Mouse (Mus musculus): ENCODE measurements around the gene Ms4a15. TPM values are rescaled to one million over a fixed set of nuclear protein-coding genes. Genes with fewer than 3 reads are reported as not detected.
A peak's percentile ranks its signal among the peaks of the same experiment; 100 is the strongest.

Ms4a15 gene
- total RNA-seq, 2 experiments from 2014 or later, result not detected

DNA sequence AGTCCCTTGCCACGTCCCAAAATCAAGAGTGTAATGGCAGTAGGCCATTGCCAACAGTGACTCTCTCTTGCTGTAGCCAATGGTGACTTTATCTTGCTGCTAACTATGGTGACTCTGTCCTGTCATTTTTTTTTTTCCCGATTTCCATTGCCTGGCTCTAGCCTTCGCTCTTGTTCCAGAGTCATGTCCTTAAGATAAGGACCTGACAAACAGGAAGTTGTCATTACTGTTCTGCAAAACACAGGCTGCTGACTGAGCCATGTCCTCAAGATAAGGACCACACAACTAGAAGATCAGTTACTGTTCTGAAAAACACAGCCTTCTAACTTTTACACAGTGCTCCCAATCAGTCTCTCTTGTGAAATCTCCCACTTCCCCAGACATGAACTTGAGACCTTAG is 22.6 kb downstream of the Ms4a15 start:
- intact Hi-C loops (cut with DNase I; ENCODE audit: low total_unique reads), result no loop called here
- DNase-seq, result no peak

GRCm38 (mm10) chr19:10968578-10968977 is 24.5 kb downstream of the Ms4a15 start:
- intact Hi-C loops (cut with DNase I; ENCODE audit: low total_unique reads), result loop anchor here (5.0 kb wide), 2 partner anchors 291 to 306 kb away; partner anchors contain the start of gene Pga5
- DNase-seq, result no peak

DNA sequence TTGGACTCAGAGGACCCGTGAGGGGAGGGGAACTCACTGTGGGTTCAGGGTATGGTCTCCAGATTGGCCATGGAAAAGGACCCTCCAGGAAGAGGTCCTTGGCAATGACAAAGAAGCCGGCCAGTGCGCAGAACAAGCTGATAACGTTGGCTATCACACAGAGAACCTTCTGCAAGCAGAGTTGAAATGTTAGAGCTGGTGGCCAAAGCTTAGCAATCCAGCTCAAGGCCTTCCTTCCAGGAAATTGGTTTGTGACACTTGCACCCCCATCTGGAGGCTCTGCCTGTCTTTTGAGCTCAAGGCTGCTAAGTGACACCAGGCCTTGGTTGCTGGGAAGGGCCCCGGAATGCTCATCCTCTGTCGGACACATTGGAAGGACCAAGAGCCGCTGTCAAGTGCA is 27.3 kb downstream of the Ms4a15 start:
- no peak for DNase-seq
- intact Hi-C loops (cut with DNase I; ENCODE audit: low total_unique reads), result loop anchor here (5.0 kb wide), 2 partner anchors 288 to 303 kb away; partner anchors contain the start of gene Pga5

- DNase-seq, result no peak
- intact Hi-C loops (cut with DNase I; ENCODE audit: low total_unique reads), result loop anchor here (5.0 kb wide), 1 partner anchor 248 kb away; no protein-coding TSS in a partner anchor
These were observed 33.1 kb downstream of the Ms4a15 start for GRCm38 (mm10) chr19:10959978-10960346.

GRCm38 (mm10) chr19:10959085-10959977 is 33.7 kb downstream of the Ms4a15 start:
- intact Hi-C loops (cut with DNase I; ENCODE audit: low total_unique reads), result no loop called here
- DNase-seq, result peak; percentile 32

GRCm38 (mm10) chr19:10952021-10952939 is 40.8 kb downstream of the Ms4a15 start:
- intact Hi-C loops (cut with DNase I; ENCODE audit: low total_unique reads), result no loop called here

DNA sequence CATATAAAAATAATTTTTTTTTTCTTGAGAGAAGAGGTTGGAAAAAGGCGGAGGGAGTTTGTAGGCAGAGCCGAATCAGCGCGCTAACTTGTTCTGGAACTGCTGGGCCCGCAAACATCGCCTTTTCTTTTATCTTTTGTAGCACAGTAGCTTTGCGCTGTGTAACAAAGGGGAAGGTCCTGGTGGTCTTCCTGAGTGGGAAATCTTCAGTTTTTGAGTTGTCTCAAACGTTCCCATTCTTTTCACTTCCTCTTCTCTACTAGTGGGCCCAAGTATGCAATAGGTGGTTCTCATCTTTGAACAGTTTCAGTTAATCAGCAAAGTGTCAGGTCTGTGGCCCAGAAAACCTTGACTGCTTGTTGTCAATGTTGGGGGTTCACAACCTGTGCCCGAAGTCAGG is 43.5 kb downstream of the Ms4a15 start:
- no peak for DNase-seq
- intact Hi-C loops (cut with DNase I; ENCODE audit: low total_unique reads), result no loop called here

More at GRCm38 (mm10) chr19:10952021-10952939, 40.8 kb downstream of the Ms4a15 start:
- DNase-seq, result peak; percentile 72

DNA sequence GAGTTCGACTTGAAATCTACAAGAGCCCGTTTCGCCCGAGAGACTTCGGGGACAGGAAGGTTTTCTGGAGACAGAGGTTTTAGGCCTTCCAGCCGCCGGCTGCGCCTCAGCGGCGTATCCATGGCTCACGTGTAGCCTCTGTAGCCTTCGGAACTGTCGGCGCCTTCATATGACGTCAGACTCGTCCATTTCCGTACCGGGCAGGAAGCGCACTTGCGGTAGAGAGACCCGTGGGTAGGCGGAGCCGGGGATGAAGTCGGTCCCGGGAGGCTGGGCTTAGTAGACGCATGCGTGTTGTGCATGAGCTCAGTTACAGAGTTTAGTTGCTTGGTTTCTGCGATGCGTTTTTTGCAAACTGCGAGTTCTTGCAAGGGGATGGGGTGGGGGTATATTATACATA is 43.9 kb downstream of the Ms4a15 start, which contains the start of gene Ccdc86:
Gene Ccdc86, minus strand, starts transcription at position 155 of the 400 bp plus-strand sequence.
- peak; percentile 98 for DNase-seq

DNA sequence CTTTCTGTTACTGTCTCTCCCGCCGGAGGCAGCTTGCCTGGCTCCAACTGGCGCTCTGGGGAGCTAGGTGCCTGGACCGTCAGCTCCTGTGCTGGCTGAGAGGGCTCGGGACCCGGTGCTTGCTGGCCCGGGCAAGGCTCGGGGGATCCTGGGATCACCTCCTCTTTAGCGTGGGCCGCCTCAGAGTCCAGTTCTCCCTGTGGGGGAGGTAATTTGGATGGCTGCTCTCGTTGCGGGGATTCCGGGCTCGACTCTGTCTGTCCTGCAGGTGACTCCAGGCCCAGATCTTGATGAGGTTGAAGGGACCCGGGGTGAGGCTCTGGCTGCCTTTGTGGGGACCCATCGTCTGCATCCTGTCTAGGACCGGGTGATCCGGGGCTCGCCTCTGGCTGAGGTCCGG is 44.6 kb downstream of the Ms4a15 start:
- intact Hi-C loops (cut with DNase I; ENCODE audit: low total_unique reads), result no loop called here
- DNase-seq, result no peak

More for the DNA sequence above, 43.9 kb downstream of the Ms4a15 start, which contains the start of gene Ccdc86:
- intact Hi-C loops (cut with DNase I; ENCODE audit: low total_unique reads), result no loop called here

- intact Hi-C loops (cut with DNase I; ENCODE audit: low total_unique reads), result no loop called here
- no peak for DNase-seq
These were observed 45.8 kb downstream of the Ms4a15 start for GRCm38 (mm10) chr19:10947219-10947618.

- intact Hi-C loops (cut with DNase I; ENCODE audit: low total_unique reads), result no loop called here
- DNase-seq, result no peak
These were observed 46.5 kb downstream of the Ms4a15 start for GRCm38 (mm10) chr19:10946506-10946905.

DNA sequence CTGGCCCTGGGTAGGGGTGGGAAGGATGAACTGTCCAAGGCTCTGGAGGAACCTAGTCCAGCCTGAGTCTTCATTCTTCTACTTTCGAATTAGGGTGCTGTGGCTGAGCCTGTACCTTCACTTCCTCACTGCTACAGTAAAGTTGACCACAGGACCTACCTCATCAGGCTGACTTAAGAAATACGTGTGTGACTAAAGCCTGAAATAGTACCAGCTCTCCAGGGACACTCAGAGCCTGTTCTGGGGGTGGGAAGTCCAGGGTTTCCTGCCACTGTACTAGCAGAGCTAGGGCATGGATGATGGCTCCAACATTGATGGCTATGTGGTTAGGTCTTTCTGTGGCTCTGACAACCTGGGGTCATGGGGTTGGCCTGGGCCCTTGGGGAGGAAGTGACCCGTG is 49.1 kb downstream of the Ms4a15 start:
- no peak for DNase-seq
- intact Hi-C loops (cut with DNase I; ENCODE audit: low total_unique reads), result no loop called here

GRCm38 (mm10) chr19:10940801-10941457 is 52.1 kb downstream of the Ms4a15 start:
- intact Hi-C loops (cut with DNase I; ENCODE audit: low total_unique reads), result no loop called here
- no peak for DNase-seq

DNA sequence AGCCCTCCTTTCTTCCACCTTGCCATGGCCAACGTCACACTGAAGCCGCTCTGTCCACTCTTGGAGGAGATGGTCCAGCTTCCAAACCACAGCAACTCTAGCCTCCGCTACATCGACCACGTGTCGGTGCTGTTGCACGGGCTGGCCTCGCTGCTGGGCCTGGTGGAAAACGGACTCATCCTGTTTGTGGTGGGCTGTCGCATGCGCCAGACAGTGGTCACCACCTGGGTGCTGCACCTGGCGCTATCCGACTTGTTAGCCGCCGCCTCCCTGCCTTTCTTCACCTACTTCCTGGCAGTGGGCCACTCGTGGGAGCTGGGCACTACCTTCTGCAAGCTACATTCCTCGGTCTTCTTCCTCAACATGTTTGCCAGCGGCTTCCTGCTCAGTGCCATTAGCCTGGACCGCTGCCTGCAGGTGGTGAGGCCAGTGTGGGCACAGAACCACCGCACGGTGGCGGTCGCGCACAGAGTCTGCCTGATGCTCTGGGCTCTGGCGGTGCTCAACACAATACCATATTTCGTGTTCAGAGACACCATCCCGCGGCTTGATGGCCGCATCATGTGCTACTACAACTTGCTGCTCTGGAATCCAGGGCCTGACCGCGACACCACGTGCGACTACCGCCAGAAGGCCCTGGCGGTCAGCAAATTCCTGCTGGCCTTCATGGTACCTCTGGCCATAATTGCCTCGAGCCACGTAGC is 52.8 kb downstream of the Ms4a15 start:
- intact Hi-C loops (cut with DNase I; ENCODE audit: low total_unique reads), result no loop called here
- DNase-seq, result peak; percentile 58

- no peak for DNase-seq
- intact Hi-C loops (cut with DNase I; ENCODE audit: low total_unique reads), result no loop called here
These were observed 54.3 kb downstream of the Ms4a15 start for GRCm38 (mm10) chr19:10938771-10939170.

DNA sequence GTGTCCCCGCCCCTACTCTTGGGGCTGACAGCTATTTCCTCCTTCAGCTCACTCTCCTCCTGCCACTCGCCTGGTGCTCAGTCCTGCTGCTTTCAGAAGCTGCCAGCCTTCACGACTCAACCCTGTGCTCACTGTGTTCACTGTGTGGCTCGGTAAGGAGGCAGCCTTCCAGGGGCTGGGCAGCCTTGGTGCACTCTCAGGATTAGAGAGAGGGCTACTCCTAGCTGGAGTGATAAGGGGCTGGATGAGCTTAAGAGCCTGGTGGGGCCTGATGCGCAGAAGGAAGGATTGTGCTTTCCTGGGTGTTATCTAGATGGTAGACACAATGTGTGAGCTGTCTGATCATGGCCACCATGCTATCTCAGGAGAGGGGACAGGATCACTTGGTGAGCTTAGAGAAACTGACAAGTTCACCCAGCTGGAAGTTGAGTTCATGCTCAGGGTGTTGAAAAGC is 55.9 kb downstream of the Ms4a15 start, which contains the start of gene Ptgdr2:
Gene Ptgdr2, plus strand, starts transcription at position 51 of the 454 bp plus-strand sequence.
- intact Hi-C loops (cut with DNase I; ENCODE audit: low total_unique reads), result no loop called here
- DNase-seq, result no peak

GRCm38 (mm10) chr19:10936077-10936476 is 57.0 kb downstream of the Ms4a15 start:
- intact Hi-C loops (cut with DNase I; ENCODE audit: low total_unique reads), result no loop called here
- no peak for DNase-seq

DNA sequence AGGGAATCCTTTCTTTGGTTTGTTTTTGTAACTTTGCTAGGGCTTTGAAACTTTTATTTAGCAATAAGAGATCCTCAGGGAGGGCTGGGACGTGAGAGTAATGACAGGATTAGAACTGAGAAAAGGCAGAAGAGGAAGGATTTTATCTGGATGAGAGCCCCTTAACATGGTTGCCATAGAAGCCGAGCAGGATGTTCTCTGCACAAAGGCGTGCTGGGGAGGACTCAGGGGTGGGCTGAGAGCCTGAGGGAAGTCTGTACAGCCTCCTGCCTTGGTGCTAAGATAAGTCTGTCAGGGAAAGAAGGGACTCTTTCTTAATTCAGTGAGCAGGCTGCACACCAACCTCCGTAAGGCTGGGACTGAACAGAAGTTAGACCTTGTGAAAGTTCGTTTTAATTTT is 58.0 kb downstream of the Ms4a15 start:
- intact Hi-C loops (cut with DNase I; ENCODE audit: low total_unique reads), result no loop called here

DNA sequence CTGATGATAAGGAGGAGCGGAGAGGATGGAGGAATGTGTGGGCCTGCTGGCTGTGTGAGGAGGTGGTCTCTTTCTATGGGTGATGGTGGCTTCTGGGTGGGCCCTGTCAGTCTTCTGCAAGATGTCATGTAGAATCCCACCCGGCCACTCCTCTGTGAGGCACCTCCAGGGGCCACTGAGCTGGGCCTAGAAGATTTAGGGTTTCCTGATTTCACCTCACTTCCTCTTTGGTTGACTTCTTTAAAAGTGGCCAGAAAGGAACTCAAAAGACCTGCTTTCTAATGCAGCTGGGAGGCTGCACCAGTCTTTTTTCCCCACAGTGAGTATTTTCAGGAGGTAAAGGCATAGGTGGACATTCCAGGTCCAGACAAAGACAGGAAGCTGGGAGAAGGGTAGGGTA is 62.4 kb downstream of the Ms4a15 start:
- intact Hi-C loops (cut with DNase I; ENCODE audit: low total_unique reads), result no loop called here
- no peak for DNase-seq

More for the DNA sequence above, 58.0 kb downstream of the Ms4a15 start:
- DNase-seq, result no peak

Data from gastrocnemius, postnatal 14 days (tissue).